Mouse (Mus musculus): ENCODE data around the gene Tap2.
"Not testable (repeated sequence)": the region's sequence is repeated elsewhere in the genome, so short reads cannot be mapped to it uniquely, and the experiment has no call there.

Tap2 gene

GRCm38 (mm10) chr17:34217216-34217928, 14.0 kb downstream of the Tap2 start:
- no peak for DNase-seq

- DNase-seq = no peak
Measured at GRCm38 (mm10) chr17:34217986-34218385, 14.7 kb downstream of the Tap2 start.

DNA sequence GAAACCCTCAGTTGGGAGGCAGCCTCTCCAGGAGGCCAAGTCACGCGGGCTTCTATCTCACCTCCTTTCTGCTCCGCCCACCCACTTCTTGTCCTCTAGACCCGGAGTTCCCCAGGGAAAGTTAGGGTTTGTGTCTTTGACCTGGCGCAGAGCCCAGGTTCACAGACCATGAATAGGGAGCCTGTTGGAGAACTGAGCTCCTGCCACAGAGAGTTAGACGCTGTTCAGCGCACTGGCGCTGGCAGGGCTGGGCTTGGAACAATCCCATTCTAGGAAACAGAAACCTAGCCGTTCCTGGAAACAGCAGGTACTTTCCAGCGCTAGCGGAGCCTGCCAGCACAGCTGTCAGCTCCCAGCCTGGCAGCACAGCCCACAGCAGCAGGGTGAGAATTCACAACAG, 15.3 kb downstream of the Tap2 start:
- peak; percentile 64 for DNase-seq

DNA sequence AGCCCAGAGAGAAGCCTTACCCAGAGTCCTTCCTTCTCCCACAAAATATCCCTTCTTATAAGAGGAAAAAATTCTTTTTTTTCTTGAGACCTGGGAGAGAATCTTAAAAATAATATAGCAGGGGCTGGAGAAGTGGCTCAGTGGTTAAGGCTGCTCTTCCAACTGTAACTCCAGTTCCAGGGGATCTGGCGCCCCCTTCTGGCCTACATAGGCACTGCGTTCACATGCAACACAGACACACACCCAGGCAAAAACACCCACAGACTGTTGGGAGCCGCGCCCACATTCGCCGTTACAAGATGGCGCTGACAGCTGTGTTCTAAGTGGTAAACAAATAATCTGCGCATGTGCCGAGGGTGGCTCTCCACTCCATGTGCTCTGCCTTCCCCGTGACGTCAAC, 15.8 kb downstream of the Tap2 start:
- DNase-seq = peak; percentile 74

- not testable (repeated sequence) for DNase-seq
Measured at GRCm38 (mm10) chr17:34219801-34220200, 16.5 kb downstream of the Tap2 start.

DNA sequence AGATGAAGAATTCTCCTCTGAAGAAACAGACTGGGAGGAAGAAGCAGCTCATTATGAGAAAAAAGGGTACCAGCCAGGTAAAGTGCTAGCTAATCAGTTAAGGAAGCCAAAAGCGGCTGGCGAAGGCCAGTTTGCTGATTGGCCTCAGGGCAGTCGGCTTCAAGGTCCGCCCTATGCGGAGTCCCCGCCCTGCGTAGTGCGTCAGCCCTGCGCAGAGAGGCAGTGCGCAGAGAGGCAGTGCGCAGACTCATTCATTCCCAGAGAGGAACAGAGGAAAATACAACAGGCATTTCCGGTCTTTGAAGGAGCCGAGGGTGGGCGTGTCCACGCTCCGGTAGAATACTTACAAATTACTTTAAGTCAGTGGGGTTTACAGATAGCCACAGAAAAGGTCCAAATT, 17.1 kb downstream of the Tap2 start:
- not testable (repeated sequence) for DNase-seq

GRCm38 (mm10) chr17:34224816-34225215, 21.5 kb downstream of the Tap2 start:
- DNase-seq = no peak

GRCm38 (mm10) chr17:34225426-34225825, 22.1 kb downstream of the Tap2 start:
- DNase-seq = no peak

GRCm38 (mm10) chr17:34225911-34226310, 22.6 kb downstream of the Tap2 start:
- not testable (repeated sequence) for DNase-seq

- not testable (repeated sequence) for DNase-seq
Measured at GRCm38 (mm10) chr17:34230971-34231370, 27.6 kb downstream of the Tap2 start.

GRCm38 (mm10) chr17:34232021-34232420, 28.7 kb downstream of the Tap2 start:
- not testable (repeated sequence) for DNase-seq

GRCm38 (mm10) chr17:34234926-34235325, 31.6 kb downstream of the Tap2 start:
- peak; percentile 86 for DNase-seq

GRCm38 (mm10) chr17:34236691-34237090, 33.4 kb downstream of the Tap2 start:
- peak; percentile 79 for DNase-seq

- no peak for DNase-seq
Measured at GRCm38 (mm10) chr17:34237741-34238140, 34.4 kb downstream of the Tap2 start.

DNA sequence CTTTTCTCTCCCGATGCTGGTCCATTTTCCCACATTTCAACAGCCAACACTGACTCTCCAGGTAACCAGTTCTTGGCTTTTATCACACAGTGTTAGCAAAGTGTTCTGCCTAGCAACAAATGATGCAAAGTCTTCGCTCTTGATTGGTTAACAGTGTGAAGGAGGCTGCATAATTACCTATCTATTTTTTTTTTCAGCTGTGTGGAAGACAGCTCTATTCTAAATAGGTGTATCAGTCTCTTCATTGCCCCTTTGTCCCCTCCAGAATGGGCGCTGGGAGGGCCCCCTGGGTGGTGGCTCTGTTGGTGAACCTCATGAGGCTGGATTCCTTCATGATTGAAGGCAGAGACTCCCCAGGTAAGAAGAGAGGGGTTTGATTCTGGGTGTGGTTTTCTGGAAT, 35.4 kb downstream of the Tap2 start, which contains the start of gene H2-Ob:
Gene H2-Ob, plus strand, starts transcription at position 198 of the 400 bp plus-strand sequence.
- DNase-seq = peak; percentile 80

DNA sequence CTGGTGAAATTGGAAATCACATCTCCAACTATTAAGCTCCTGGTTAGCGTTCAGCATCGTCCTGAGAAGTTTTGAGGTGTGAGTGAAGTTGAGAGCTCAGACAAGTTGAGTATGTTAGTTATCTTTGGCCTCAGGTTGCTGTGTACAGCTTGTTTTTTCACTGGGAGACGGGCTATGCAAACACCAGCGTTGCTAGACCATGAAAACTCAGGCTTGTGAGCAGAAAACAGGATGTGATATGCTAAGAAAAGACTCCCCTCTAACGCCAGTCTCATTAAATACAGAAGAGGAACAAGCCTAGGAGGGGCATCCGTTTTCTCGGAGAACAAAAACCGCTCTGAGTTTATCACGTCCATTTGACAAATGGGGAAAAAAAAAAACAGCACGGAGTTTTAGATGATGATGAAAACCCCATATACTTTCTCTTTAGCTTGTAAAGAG, 36.3 kb downstream of the Tap2 start:
- DNase-seq = peak; percentile 40

- DNase-seq = no peak
Measured at GRCm38 (mm10) chr17:34240366-34240765, 37.0 kb downstream of the Tap2 start.

- no peak for DNase-seq
Measured at GRCm38 (mm10) chr17:34240916-34241315, 37.6 kb downstream of the Tap2 start.

DNA sequence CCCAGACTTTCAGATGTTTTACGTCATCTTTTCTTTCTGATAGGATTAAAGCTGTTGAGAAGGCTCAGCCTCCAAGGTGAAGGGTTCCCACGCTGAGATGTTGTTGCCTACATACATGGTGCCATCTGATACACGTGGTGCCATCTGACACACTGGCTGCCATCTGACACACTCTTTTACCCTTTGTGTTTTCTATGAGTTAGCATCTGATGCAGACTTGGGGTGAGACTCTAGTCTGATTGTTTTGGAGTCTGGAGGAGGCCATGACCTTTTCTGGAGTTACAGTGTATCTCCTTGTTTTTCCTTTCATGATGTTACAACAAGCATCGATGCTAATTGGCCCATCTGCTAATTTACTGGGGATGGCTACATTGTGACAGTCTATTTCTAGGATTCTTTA, 41.3 kb downstream of the Tap2 start:
- DNase-seq = no peak

DNA sequence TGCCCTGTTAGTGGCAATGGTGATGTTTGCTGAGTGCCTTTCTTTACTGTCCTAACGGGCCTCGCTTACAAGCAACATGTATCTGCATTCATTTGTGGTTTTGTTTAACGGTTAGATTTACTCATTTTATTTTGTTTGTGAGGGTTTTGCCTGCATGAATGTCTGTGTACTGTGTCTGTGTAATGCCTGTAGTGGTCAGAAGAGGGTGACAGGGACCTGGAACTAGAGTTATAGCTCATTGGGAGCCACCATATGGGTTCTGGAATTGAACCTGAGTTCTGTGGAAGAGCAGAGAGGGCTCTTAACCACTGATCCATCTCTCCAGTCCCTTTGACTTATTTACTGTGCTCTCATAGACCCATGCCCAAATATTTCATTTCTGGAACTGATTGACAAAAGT, 43.7 kb downstream of the Tap2 start:
- DNase-seq = no peak

GRCm38 (mm10) chr17:34248764-34249163, 45.4 kb downstream of the Tap2 start:
- DNase-seq = no peak

DNA sequence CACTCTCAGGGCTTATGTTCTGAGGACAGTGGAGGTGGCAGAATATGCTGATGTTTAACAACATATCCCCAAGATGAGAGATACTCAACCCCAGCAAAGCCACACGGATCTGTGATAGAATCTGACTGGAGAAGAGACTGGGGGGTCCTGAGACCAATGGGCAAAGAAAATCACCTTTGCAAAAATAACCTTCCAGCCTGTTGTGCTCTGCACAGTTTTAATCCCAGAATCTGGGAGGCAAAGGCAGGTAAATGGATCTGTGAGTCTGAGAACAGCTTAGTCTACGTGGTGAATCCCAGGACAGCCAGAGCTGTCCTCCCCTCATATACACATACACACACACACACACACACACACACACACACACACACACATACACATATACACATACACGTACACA, 46.0 kb downstream of the Tap2 start:
- DNase-seq = no peak

DNA sequence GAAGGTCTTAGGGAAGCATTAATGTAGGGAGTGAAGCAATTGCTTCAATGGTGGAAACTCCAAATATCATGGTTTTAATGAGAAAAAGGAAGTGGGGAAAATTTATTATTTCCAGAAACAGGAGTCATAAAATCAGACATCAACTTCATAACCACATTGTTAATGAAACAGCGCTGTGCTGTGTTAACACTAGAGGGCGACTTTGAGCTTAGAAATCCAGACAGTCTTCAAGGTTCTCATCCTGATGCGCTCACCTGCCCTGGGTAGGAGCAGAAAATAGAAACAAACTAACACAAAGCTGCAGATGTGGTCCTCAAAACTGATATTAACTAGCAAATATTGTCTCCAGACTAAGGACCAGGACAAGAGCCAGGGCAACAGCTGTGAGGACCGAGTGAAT, 46.6 kb downstream of the Tap2 start:
- DNase-seq = peak; percentile 62

GRCm38 (mm10) chr17:34251666-34252065, 48.3 kb downstream of the Tap2 start:
- DNase-seq = peak; percentile 5

DNA sequence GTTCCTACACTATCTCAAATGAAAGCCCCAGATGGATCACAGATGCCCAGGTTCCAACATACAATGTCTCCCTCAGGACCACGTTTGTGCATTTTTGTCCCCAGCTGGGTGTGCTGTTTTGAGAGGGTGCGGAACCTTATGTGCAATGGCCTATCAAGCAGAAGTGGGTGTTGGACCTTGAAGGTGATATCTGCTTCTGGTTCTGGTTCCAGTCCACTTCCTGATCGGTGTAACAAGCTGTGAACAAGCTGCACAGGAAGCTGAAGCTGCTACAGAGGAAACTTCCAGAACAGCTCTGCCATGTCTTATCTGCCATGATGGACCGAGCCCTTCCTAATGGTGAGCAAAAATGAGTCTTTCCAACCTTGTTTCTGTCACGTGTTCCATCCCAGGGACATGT, 53.2 kb downstream of the Tap2 start:
- no peak for DNase-seq
